Comparison of ENCODE assay signal across 12 mouse cellular contexts in the genomic region with DNA sequence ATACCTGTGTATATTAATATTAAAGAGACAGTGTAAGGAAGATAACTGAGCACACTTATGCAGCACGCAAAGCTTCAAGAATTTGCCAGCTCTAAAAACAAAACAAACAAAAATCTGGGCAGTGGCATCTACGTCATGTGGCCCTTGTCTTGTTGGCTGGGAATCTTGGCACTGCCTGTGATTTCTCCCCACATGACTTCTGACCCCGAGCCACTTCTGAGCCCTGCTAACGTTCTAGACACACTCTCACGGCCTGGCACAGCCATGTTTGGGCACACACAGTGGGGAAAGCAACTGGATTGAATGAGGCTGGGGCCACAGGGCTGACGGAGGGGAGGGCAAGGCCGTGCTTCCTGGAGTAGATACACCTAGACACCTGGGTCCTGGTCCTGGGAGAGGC. TPM values are rescaled to one million over a fixed set of nuclear protein-coding genes. Genes with fewer than 3 reads are reported as not detected.
DNase-seq lines count a peak whose midpoint lies in the region.
"Had no signal": no experiment of that assay in that cellular context is flagged by ENCODE, and none has a peak within 500 bp of the region (broad histone marks: within the 10 kb centered on the region; RNA-seq: fewer than 3 reads in every experiment).

No protein-coding gene starts in this region.

- peak; percentile 39 for DNase-seq in adrenal gland, postnatal 10 days
- DNase-seq in adrenal gland, postnatal 4 days (ENCODE audit: low spot score in 2 of 2), result no peak
- peak; percentile 45 to 55 for DNase-seq in kidney, adult 8-10 months
- no peak for DNase-seq in kidney, postnatal 10 days
- peak; percentile 27 for DNase-seq in kidney, postnatal 14 days
- peak; percentile 48 to 63 for DNase-seq in lung, postnatal 4 days
- DNase-seq in layer of hippocampus, adult 18-20 months (ENCODE audit: low spot score in 2 of 2), result no peak
- DNase-seq in ovary, postnatal 14 days (ENCODE audit: low spot score), result no peak
- DNase-seq: cerebellum, postnatal 25 days; left cerebral cortex, postnatal 4 days; thymus, postnatal 36 days had no signal

RNA-seq across cellular contexts. Expression of a gene that starts 13.3 kb away (rescaled TPM):
- total RNA-seq in adrenal gland, postnatal 10 days (2021), result 1 to 10 TPM; 2.2 to 9.3 TPM
- 1 to 10 TPM; 1.3 to 4.4 TPM for total RNA-seq in adrenal gland, postnatal 4 days (2021)
- total RNA-seq in layer of hippocampus, adult 18-20 months (2021), result 1 to 10 TPM in 1 of 2 experiments, under 1 TPM in 1; 0.74 to 1.8 TPM
- total RNA-seq: hematopoietic stem cell, adult 5-6 weeks had no signal

RNA-seq across cellular contexts. Expression of a gene that starts 40.3 kb away (rescaled TPM):
- 10 to 100 TPM; 10.3 to 13.4 TPM for total RNA-seq in adrenal gland, postnatal 10 days (2021)
- 10 to 100 TPM; 15.2 to 18.9 TPM for total RNA-seq in adrenal gland, postnatal 4 days (2021)
- 1 to 10 TPM; 3.6 to 3.7 TPM for total RNA-seq in layer of hippocampus, adult 18-20 months (2021)

RNA-seq across cellular contexts. Expression of a gene that starts 47.2 kb away (rescaled TPM):
- 10 to 100 TPM; 19.9 to 25.9 TPM for total RNA-seq in adrenal gland, postnatal 10 days (2021)
- 10 to 100 TPM; 17.6 to 17.9 TPM for total RNA-seq in adrenal gland, postnatal 4 days (2021)
- 10 to 100 TPM; 39.4 to 39.9 TPM for total RNA-seq in layer of hippocampus, adult 18-20 months (2021)

RNA-seq across cellular contexts. Expression of a gene that starts 47.3 kb away (rescaled TPM):
- 10 to 100 TPM; 20.7 to 24.3 TPM for total RNA-seq in adrenal gland, postnatal 10 days (2021)
- 10 to 100 TPM; 32.0 to 37.0 TPM for total RNA-seq in adrenal gland, postnatal 4 days (2021)
- 10 to 100 TPM; 44.3 to 47.1 TPM for total RNA-seq in layer of hippocampus, adult 18-20 months (2021)

Comparison
In these comparisons a context has a peak if more than half of its experiments do, and no peak if none do; other contexts are left out.
1. DNase-seq: peak in adrenal gland, postnatal 10 days (single experiment), kidney, adult 8-10 months (2 of 2), kidney, postnatal 14 days (single experiment) and lung, postnatal 4 days (2 of 2); none in adrenal gland, postnatal 4 days (0 of 2), kidney, postnatal 10 days (single experiment), layer of hippocampus, adult 18-20 months (0 of 2) and ovary, postnatal 14 days (single experiment).